Mouse (Mus musculus) hindbrain, embryonic 16.5 days (tissue): ENCODE measurements at regions not wholly inside any gene's neighbourhood (a gene's known extent, or its start where the extent isn't known, plus 50 kb on each side); places are given as distances from the start of the nearest gene placed in this dataset.
"Not testable (repeated sequence)": the region's sequence is repeated elsewhere in the genome, so short reads cannot be mapped to it uniquely, and the experiment has no call there.

Source experiments
- ATAC-seq: fragments of 200-750 bp; cut with Nextera tagmentation; 2 replicates; pipeline ENCODE4 v1.8.0; 2017; ENCODE audit warnings: moderate TSS enrichment, moderate library complexity
- H3K27ac ChIP-seq: fragments of 300-500 bp; sonication (generic); 2 replicates; pipeline ENCODE4 v1.5.1; 2014; ENCODE audit warnings: low read depth, mild to moderate bottlenecking, control low read depth, low read length, moderate library complexity
- H3K27me3 ChIP-seq: fragments of 300-500 bp; sonication (generic); replicated peaks from 2 replicates; pipeline ENCODE4 v1.6.1; 2014; ENCODE audit warnings: low read length; ENCODE audit not compliant: control insufficient read depth, insufficient read depth
- H3K36me3 ChIP-seq: fragments of 300-500 bp; sonication (generic); 2 replicates; pipeline ENCODE4 v1.6.1; 2014; ENCODE audit warnings: mild to moderate bottlenecking, low read length, moderate library complexity, mixed read lengths; ENCODE audit not compliant: control insufficient read depth, insufficient read depth
- H3K4me1 ChIP-seq: fragments of 300-500 bp; sonication (generic); 2 replicates; pipeline ENCODE4 v1.6.1; 2014; ENCODE audit warnings: low read depth, low read length; ENCODE audit not compliant: control insufficient read depth, insufficient read depth
- H3K4me2 ChIP-seq: fragments of 300-500 bp; sonication (generic); 2 replicates; pipeline ENCODE4 v1.6.1; 2014; ENCODE audit warnings: mild to moderate bottlenecking, low read length, control low read depth, moderate library complexity
- H3K4me3 ChIP-seq: fragments of 300-500 bp; sonication (generic); 2 replicates; pipeline ENCODE4 v1.5.1; 2014; ENCODE audit warnings: mild to moderate bottlenecking, low read length, control low read depth, moderate library complexity
- H3K9ac ChIP-seq: fragments of 300-500 bp; sonication (generic); 2 replicates; pipeline ENCODE4 v1.6.1; 2014; ENCODE audit warnings: low read depth, mild to moderate bottlenecking, control low read depth, low read length, moderate library complexity
- H3K9me3 ChIP-seq: fragments of 300-500 bp; sonication (generic); 2 replicates; pipeline ENCODE4 v1.6.1; 2014; ENCODE audit warnings: mild to moderate bottlenecking, low read length, moderate library complexity; ENCODE audit not compliant: control insufficient read depth
- WGBS: fragments of 180-500 bp; shearing (Covaris S2); extraction: QIAGEN DNeasy Blood & Tissue Kit; methylation state at CpG from one replicate; pipeline ENCODE4 v1.1.7; 2014; 5-methylcytosine and 5-hydroxymethylcytosine counted together

DNA sequence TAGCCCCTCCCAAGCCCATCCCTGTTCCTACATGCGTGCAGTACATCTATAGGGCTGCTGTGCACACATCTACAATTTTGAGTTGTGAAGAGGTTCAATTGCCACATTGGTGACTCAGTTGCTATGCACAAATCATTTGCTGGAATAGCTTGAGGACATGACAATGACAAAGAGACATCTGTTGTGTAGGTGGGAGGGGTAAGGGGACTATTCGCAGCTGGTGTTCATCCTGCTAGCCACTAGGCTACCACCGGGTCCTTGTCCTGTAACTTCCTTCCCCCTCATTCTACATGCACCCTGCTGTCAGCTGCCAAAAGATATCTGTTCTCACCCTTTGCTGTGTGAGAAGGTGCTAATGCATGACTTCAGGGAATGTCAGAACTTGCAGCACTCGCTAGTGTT is 1117.7 kb upstream of the Arrdc3 start:
- Histone ChIP-seq H3K4me2 (no peak overlapping the region), H3K36me3 (no peaks in the 10 kb centered on the region), H3K9me3 (no peaks in the 10 kb centered on the region), H3K4me3 (no peak overlapping the region), H3K9ac (no peak overlapping the region), H3K27me3 (no peaks in the 10 kb centered on the region), H3K4me1 (no peaks in the 10 kb centered on the region), H3K27ac (no peak overlapping the region)
- 9% methylated on average over 4 of the region's 4 CpGs for WGBS
- ATAC-seq, result peak; percentile 81; the same call in 1 of the 2 replicates

DNA sequence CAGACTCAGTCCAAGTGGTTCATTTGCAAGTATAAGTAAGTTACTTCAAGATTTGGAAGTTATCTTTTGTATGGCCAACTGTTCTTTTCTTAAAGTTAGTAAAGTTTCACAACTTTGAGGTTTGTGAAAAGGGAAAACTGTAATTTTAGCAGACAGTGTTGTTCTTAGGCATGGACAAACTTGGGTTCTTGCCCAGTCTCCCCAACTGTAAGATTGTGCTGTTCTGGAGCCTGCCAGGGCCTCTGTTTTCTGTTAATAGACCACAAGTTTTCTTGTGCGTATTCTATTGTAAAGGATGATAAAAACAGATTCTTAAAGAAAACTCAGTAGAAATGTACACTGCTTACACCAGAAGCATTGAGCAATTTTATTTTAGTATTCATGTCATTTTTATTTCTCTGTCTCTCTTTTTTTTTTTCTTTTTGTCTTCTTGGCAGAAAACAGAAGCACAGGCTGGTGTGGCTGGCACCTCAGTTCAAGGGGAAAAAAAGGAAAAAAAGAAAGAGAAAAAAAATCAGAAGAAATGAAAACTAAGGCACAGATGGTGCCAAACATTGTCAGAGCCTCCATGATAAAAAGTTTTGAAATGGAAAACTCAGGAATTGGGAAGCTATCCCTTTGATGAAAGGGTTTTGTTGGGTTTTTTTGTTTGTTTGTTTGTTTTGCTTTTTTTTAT is 1098.1 kb upstream of the Arrdc3 start:
- Histone ChIP-seq H3K4me3 (no peak overlapping the region), H3K9ac (no peak overlapping the region), H3K36me3 (no peaks in the 10 kb centered on the region), H3K4me2 (no peak overlapping the region), H3K27me3 (no peaks in the 10 kb centered on the region), H3K27ac (no peak overlapping the region), H3K9me3 (0 out of 2 replicates have a peak, but pooled peaks cover 3% of the 10 kb centered on the region), H3K4me1 (no peaks in the 10 kb centered on the region)
- WGBS, result 68% methylated on average over 1 of the region's 1 CpGs
- no peak for ATAC-seq

DNA sequence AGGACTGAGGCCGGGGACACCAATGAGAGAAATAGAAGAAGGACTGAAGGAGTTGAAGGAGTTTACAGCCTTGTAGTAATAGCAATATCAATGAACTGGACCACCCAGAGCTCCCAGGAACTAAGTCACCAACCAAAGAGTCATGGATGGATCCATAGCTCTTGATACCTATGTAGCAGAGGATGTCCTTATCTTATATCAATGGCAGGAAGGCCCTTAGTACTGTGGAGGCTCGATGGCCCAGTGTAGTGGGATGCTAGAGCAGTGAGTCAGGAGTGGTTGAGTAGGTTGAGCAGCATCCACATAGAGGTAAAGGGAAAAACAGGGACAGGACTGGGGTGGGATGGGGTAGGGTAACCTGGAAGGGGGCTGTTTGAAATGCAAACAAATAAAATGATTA is 1081.6 kb upstream of the Arrdc3 start:
- ATAC-seq, result no peak
- Histone ChIP-seq H3K4me1 (no peaks in the 10 kb centered on the region), H3K36me3 (no peaks in the 10 kb centered on the region), H3K4me3 (no peak overlapping the region), H3K27ac (no peak overlapping the region), H3K4me2 (no peak overlapping the region), H3K9me3 (0 out of 2 replicates have a peak, but pooled peaks cover 2% of the 10 kb centered on the region), H3K27me3 (no peaks in the 10 kb centered on the region), H3K9ac (no peak overlapping the region)
- WGBS, result 75% methylated on average over 2 of the region's 2 CpGs

DNA sequence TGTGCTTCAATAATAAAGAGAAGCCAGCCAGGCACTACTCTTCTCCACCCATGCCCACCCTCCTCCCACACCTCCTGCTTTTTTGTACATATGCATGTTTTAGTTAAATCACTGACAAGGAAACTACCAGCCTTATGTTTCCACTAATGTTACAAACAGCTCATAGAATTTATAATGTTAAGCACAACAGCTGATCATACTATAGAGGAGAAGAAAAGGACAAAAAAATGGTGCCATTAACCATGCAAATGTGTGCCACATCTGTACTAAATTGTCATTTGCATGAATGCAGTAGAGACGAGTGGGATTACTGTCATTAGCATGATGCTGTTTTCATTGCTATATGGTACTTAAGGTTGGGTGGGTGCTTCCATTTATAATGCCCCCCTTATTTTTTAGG is 1047.6 kb upstream of the Arrdc3 start:
- Histone ChIP-seq H3K4me1 (no peaks in the 10 kb centered on the region), H3K27me3 (no peaks in the 10 kb centered on the region), H3K27ac (no peak overlapping the region), H3K4me3 (no peak overlapping the region), H3K36me3 (no peaks in the 10 kb centered on the region), H3K9ac (no peak overlapping the region), H3K9me3 (no peaks in the 10 kb centered on the region), H3K4me2 (no peak overlapping the region)
- ATAC-seq, result no peak
- 53% methylated on average over 1 of the region's 1 CpGs for WGBS

DNA sequence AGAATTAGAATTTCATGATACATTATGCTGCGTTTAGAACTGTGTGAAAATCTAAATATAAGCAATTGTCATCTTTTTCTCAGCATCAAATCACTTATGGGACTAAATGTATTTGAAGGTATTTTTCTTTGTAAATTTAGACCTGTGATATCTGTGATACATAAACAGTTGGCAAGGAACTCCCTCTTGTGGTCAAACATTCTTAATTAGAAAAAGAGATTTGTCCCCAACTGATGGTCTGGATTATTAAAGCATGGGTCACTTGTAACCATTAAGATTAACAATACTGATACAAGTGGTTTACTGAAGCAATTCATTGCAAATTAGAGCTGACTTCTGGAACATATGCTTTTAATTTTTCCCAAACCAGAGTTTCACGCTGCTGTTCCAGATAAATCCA is 1038.4 kb upstream of the Arrdc3 start:
- ATAC-seq, result no peak
- Histone ChIP-seq H3K9ac (no peak overlapping the region), H3K9me3 (no peaks in the 10 kb centered on the region), H3K27me3 (no peaks in the 10 kb centered on the region), H3K4me3 (no peak overlapping the region), H3K4me1 (no peaks in the 10 kb centered on the region), H3K4me2 (no peak overlapping the region), H3K27ac (no peak overlapping the region), H3K36me3 (no peaks in the 10 kb centered on the region)
- WGBS, result 53% methylated on average over 2 of the region's 2 CpGs

DNA sequence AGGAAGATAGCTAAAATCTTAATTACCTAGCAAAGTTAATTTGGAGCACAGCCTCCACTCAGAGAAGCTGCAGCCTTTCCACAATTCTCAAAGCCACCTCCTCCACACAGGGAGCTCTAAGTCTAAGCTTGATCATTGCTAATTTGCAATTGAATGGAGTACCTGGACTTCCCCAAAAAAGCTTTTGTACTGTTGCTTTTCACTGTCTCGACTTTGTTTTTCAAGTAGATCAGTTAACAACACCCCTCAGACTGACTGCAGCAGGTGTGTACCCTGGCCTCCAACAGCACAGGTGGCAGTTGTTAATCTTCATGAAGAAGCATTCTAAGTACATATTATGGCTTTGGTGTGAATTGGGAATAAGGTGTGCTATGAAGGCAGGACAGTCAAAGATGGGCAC is 1015.7 kb upstream of the Arrdc3 start:
- not testable (repeated sequence) for H3K9me3 ChIP-seq, H3K9ac ChIP-seq, ATAC-seq, H3K27ac ChIP-seq, H3K4me3 ChIP-seq, H3K27me3 ChIP-seq, H3K4me2 ChIP-seq, H3K36me3 ChIP-seq, H3K4me1 ChIP-seq
- WGBS, result 64% methylated on average over 1 of the region's 1 CpGs

DNA sequence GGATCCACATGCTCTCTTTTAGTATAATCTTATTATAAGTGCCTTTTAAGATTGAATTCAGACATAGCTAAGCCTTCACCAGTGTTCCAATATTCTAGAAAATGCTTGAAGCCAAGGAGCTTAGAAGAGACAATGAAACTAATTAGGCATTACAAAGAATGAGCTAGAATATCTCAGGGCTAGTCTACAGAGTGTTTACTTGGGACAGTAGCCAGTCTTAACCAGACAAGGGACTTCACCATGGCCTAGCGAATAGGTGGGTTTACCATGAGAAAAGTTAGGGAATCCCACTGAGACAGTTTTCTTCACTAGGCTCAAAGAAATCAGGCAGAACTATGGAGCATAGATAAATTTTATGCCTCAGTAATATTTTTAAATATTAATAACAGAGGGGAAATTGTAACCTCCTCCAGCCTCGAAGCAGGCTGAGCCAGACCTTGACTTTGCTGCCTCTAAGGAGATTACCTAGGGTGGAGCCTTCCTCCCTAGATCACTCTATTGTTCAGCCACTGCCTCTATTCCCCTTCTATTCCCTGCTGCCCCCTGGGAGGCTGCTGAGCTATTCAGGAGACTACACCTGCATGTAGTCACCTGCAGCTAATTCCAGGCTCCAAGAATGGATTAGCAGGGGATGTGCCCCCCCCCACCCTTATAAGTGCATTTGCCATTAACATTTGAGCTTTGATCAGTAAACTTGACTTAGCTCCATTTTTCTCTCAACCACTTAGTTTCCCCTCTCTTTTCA is 1014.5 kb upstream of the Arrdc3 start:
- H3K27ac ChIP-seq, result no peak overlapping the region
- no peak for ATAC-seq
- no peak overlapping the region for H3K4me2 ChIP-seq
- H3K4me1 ChIP-seq, result no peaks in the 10 kb centered on the region
- no peaks in the 10 kb centered on the region for H3K27me3 ChIP-seq
- H3K9me3 ChIP-seq, result peaks cover 4% of the 10 kb centered on the region
- no peak overlapping the region for H3K9ac ChIP-seq
- no peaks in the 10 kb centered on the region for H3K36me3 ChIP-seq
- WGBS, result 81% methylated on average over 2 of the region's 2 CpGs
- no peak overlapping the region for H3K4me3 ChIP-seq

DNA sequence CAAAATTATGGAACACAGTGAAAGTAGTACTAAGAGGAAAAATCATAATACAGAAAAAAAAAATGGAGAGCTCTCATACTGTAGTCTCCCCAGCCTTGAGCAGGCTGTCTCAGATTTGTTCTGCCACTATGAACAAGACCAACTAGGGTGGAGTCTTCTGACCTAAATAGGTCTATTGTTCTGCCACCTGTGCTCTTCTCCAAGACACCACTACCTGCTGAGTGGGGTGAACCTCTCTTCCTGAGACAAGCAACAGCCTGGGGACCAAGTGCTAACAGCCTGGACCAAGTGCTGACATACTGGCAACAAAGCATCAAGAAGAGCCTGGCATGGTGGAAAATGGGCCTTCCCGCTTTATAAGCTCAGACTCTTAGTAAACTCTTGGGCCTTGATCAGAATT is 1003.0 kb upstream of the Arrdc3 start:
- WGBS, result 96% methylated on average over 1 of the region's 1 CpGs
- no peak overlapping the region for H3K4me2 ChIP-seq
- no peak overlapping the region for H3K4me3 ChIP-seq
- H3K27me3 ChIP-seq, result no peaks in the 10 kb centered on the region
- no peak overlapping the region for H3K27ac ChIP-seq
- no peak overlapping the region for H3K9ac ChIP-seq
- no peaks in the 10 kb centered on the region for H3K9me3 ChIP-seq
- no peak for ATAC-seq
- H3K4me1 ChIP-seq, result no peaks in the 10 kb centered on the region
- no peaks in the 10 kb centered on the region for H3K36me3 ChIP-seq

DNA sequence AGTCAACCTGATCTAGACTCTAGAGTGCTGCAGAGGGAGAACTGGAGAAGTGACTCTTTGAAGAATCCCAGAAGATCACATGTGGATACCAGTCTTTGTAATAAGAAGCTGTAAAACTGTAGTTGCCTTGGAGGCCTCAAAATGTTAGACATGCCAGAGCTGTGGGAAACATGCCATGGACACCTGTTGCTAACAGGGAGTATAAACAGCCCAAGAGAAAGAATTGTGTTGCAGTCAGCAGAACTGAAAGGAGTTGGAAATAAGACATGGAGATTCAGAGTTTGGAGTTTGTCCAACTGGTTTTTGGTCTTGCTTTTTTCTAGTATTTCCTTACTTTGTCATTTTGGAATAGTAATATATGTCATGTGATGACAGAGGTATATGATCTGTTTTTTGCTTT is 997.2 kb upstream of the Arrdc3 start:
- no peaks in the 10 kb centered on the region for H3K27me3 ChIP-seq
- ATAC-seq, result no peak
- H3K4me3 ChIP-seq, result no peak overlapping the region
- H3K36me3 ChIP-seq, result no peaks in the 10 kb centered on the region
- no peaks in the 10 kb centered on the region for H3K4me1 ChIP-seq
- H3K27ac ChIP-seq, result no peak overlapping the region
- no peaks in the 10 kb centered on the region for H3K9me3 ChIP-seq
- no peak overlapping the region for H3K4me2 ChIP-seq
- no peak overlapping the region for H3K9ac ChIP-seq
